Mouse (Mus musculus) heart, embryonic 11.5 days (tissue): ENCODE results near the gene Pak3. TPM values are rescaled to one million over a fixed set of nuclear protein-coding genes. Genes with fewer than 3 reads are reported as not detected.
A peak's percentile ranks its signal among the peaks of the same experiment; 100 is the strongest.

Source experiments
- ATAC-seq: fragments of 200-750 bp; cut with Nextera tagmentation; replicated peaks from 2 replicates; pipeline ENCODE4 v1.8.0; 2017; ENCODE audit warnings: moderate library complexity; ENCODE audit not compliant: insufficient number of reproducible peaks, low FRiP score, low TSS enrichment
- H3K27ac ChIP-seq: fragments of 300-500 bp; sonication (generic); 2 replicates; pipeline ENCODE4 v1.5.1; 2014; ENCODE audit warnings: mild to moderate bottlenecking, low read depth, low read length
- H3K27me3 ChIP-seq: fragments of 300-500 bp; sonication (generic); 2 replicates; pipeline ENCODE4 v1.6.1; 2014; ENCODE audit warnings: mild to moderate bottlenecking, low read length, mixed read lengths; ENCODE audit not compliant: control insufficient read depth, insufficient read depth
- H3K36me3 ChIP-seq: fragments of 300-500 bp; sonication (generic); 2 replicates; pipeline ENCODE4 v1.6.1; 2014; ENCODE audit warnings: mild to moderate bottlenecking, low read length, moderate library complexity, mixed read lengths; ENCODE audit not compliant: control insufficient read depth, insufficient read depth
- H3K4me1 ChIP-seq: fragments of 300-500 bp; sonication (generic); 2 replicates; pipeline ENCODE4 v1.6.1; 2014; ENCODE audit warnings: low read length; ENCODE audit not compliant: control insufficient read depth, insufficient read depth
- H3K4me2 ChIP-seq: fragments of 300-500 bp; sonication (generic); 2 replicates; pipeline ENCODE4 v1.6.1; 2014; ENCODE audit warnings: mild to moderate bottlenecking, moderate library complexity
- H3K4me3 ChIP-seq: fragments of 300-500 bp; sonication (generic); 2 replicates; pipeline ENCODE4 v1.5.1; 2014; ENCODE audit warnings: low read depth, low read length
- H3K9ac ChIP-seq: fragments of 300-500 bp; sonication (generic); 2 replicates; pipeline ENCODE4 v1.6.1; 2014; ENCODE audit warnings: mild to moderate bottlenecking, low read depth, low read length, moderate library complexity
- H3K9me3 ChIP-seq: fragments of 300-500 bp; sonication (generic); replicated peaks from 2 replicates; pipeline ENCODE4 v1.6.1; 2016; ENCODE audit warnings: low read length; ENCODE audit not compliant: control insufficient read depth
- WGBS: fragments of 180-500 bp; shearing (Covaris S2); extraction: QIAGEN DNeasy Blood & Tissue Kit; methylation state at CpG from one replicate; pipeline ENCODE4 v1.1.7; 2014; ENCODE audit not compliant: insufficient replicate concordance; 5-methylcytosine and 5-hydroxymethylcytosine counted together
- polyA plus RNA-seq: library from polyadenylated mRNA; unstranded; fragments of >200 nt; fragmentation: Nextera tagmentation; extraction: Ambion mirVana; gene quantifications from 2 replicates; pipeline ENCODE4 v1.2.1, GENCODE M21; 2014

Gene Pak3
- polyA plus RNA-seq, 1 experiment from 2014 or later: 7.6 TPM

DNA sequence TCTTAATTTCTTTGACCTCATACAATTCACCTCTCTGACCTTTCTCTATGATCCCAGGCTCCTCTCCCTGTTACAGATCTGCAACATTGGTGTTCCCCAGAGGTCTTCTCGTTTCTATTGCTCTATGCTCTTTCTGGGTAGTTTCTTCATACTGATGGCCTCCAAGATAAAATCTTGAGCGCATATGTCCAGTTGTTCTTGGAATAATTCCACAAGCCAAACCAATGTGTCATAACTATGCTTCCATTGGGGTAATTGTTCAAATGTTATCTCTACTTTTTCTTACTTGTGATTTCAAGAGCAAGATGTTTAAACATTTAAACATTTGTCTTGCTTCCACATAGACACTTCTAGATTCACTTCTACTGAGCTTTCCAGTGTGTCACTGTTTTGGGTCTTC is 160.2 kb downstream of the Pak3 start:
- H3K36me3 ChIP-seq: no peaks in the 10 kb centered on the region
- H3K4me1 ChIP-seq: no peaks in the 10 kb centered on the region
- WGBS: 68% methylated on average over 2 of the region's 2 CpGs
- no peak overlapping the region for H3K9ac ChIP-seq
- H3K27ac ChIP-seq: no peak overlapping the region
- H3K4me3 ChIP-seq: no peak overlapping the region
- no peak for ATAC-seq
- no peak overlapping the region for H3K4me2 ChIP-seq
- H3K27me3 ChIP-seq: no peaks in the 10 kb centered on the region
- no peaks in the 10 kb centered on the region for H3K9me3 ChIP-seq

DNA sequence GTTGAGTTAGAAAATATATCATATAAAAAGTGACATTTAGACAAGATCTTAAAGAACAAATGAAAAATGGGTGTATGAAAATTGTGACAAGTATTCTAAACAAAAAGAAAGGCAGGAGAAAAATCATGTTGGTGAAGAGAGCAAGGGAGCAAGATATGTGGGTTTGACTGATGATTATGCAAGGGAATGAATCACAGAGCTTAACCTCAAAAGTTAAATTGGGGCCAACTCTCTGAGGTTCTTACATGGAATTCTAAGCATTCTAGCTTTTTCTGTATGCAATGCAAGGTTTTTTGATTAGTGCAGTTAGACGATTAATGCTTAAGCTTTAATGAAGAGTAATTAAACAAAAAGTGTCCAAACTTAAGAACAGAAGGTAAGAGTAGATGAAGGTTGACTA is 203.9 kb downstream of the Pak3 start:
- Histone ChIP-seq H3K36me3 (no peaks in the 10 kb centered on the region), H3K9me3 (no peaks in the 10 kb centered on the region), H3K27me3 (no peaks in the 10 kb centered on the region), H3K4me1 (no peaks in the 10 kb centered on the region), H3K4me2 (no peak overlapping the region), H3K27ac (no peak overlapping the region), H3K9ac (no peak overlapping the region), H3K4me3 (no peak overlapping the region)
- ATAC-seq: no peak
- 66% methylated on average over 1 of the region's 1 CpGs for WGBS

- ATAC-seq: no peak
- H3K27me3 ChIP-seq: no peaks in the 10 kb centered on the region
- H3K4me1 ChIP-seq: no peaks in the 10 kb centered on the region
- WGBS: 76% methylated on average over 3 of the region's 3 CpGs
- no peaks in the 10 kb centered on the region for H3K9me3 ChIP-seq
- no peak overlapping the region for H3K4me2 ChIP-seq
- no peak overlapping the region for H3K27ac ChIP-seq
- no peak overlapping the region for H3K4me3 ChIP-seq
- H3K9ac ChIP-seq: no peak overlapping the region
- H3K36me3 ChIP-seq: no peaks in the 10 kb centered on the region
These were observed 207.0 kb downstream of the Pak3 start for GRCm38 (mm10) chrX:143725411-143725810.

DNA sequence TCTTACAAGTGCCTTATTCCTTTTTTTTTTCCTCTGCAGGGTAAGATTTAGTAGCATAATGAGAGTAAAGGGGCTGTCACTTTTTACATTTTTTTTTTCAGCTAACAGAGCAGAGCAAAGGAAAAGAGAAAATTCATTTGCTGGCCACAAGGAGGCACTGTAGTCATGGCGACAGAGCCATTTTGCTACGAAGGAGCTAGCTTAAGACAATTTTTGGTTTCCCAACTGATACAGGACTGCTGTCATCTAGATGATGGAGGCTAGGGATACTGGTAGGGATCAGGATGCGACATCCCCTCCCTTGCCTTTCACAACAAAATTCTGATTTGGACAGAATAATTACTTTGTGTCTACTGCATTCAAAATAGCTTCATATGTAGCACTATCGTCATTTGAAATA is 217.6 kb downstream of the Pak3 start:
- no peaks in the 10 kb centered on the region for H3K36me3 ChIP-seq
- no peak for ATAC-seq
- no peak overlapping the region for H3K27ac ChIP-seq

GRCm38 (mm10) chrX:143739171-143739570 is 220.8 kb downstream of the Pak3 start:
- no peaks in the 10 kb centered on the region for H3K9me3 ChIP-seq
- no peaks in the 10 kb centered on the region for H3K27me3 ChIP-seq
- H3K27ac ChIP-seq: no peak overlapping the region
- no peak overlapping the region for H3K4me2 ChIP-seq
- H3K4me1 ChIP-seq: no peaks in the 10 kb centered on the region
- WGBS: 16% methylated on average over 2 of the region's 2 CpGs
- no peak for ATAC-seq
- no peaks in the 10 kb centered on the region for H3K36me3 ChIP-seq
- no peak overlapping the region for H3K4me3 ChIP-seq
- no peak overlapping the region for H3K9ac ChIP-seq

More for the DNA sequence above, 217.6 kb downstream of the Pak3 start:
- Histone ChIP-seq H3K9ac (no peak overlapping the region), H3K27me3 (no peaks in the 10 kb centered on the region), H3K4me3 (no peak overlapping the region), H3K4me1 (no peaks in the 10 kb centered on the region), H3K9me3 (no peaks in the 10 kb centered on the region), H3K4me2 (no peak overlapping the region)
- WGBS: 35% methylated on average over 4 of the region's 4 CpGs

DNA sequence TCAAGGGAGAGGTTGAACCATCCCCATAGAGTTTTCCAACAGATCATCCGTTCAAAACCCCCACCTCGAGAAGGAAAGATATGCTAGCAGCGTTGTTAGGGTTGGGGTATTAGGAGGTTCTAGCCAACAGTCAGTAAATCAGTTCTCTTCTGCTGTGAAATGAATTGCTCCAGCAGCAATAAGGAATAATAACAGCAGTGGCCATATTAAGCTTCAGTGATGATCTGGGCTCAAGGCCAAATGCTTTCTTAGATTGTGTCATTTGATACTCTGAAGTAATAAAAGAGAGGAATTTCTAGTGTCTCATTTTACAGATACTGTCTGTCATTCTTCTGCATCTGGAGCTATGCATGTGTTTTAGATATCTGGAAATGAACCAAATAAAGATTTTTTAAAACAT is 244.2 kb downstream of the Pak3 start:
- no peak overlapping the region for H3K4me2 ChIP-seq
- H3K27me3 ChIP-seq: no peaks in the 10 kb centered on the region
- H3K36me3 ChIP-seq: no peaks in the 10 kb centered on the region
- no peak for ATAC-seq
- no peak overlapping the region for H3K4me3 ChIP-seq
- H3K27ac ChIP-seq: no peak overlapping the region
- H3K9ac ChIP-seq: no peak overlapping the region
- no peaks in the 10 kb centered on the region for H3K4me1 ChIP-seq
- H3K9me3 ChIP-seq: no peaks in the 10 kb centered on the region
- WGBS: 77% methylated on average over 3 of the region's 3 CpGs

GRCm38 (mm10) chrX:143815948-143816347 is 297.6 kb downstream of the Pak3 start:
- no peaks in the 10 kb centered on the region for H3K27me3 ChIP-seq
- no peak overlapping the region for H3K27ac ChIP-seq
- no peak overlapping the region for H3K9ac ChIP-seq
- no peak for ATAC-seq
- WGBS: 71% methylated on average over 1 of the region's 1 CpGs
- no peaks in the 10 kb centered on the region for H3K9me3 ChIP-seq
- H3K4me2 ChIP-seq: no peak overlapping the region
- no peaks in the 10 kb centered on the region for H3K36me3 ChIP-seq
- H3K4me3 ChIP-seq: no peak overlapping the region
- no peaks in the 10 kb centered on the region for H3K4me1 ChIP-seq

DNA sequence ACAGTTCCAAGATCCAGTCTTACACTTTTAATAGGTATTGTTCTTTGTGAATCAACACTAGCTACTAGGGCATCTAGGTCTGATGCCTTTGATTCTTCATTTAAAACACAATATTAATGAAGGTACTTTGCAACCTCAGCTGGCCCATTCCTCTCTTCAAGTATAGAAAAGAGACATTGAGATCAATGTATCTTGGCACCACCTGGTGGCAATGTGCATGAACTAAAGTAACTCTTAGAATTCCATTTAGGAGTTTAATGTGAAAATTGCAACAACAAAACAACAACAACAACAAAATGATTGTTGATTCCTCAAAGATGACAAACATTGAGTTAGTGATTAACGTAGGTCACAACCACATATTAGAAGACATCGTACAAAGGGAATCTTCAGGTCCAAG is 300.6 kb downstream of the Pak3 start:
- H3K9ac ChIP-seq: no peak overlapping the region
- H3K27me3 ChIP-seq: no peaks in the 10 kb centered on the region
- H3K4me1 ChIP-seq: no peaks in the 10 kb centered on the region
- no peak overlapping the region for H3K4me2 ChIP-seq
- no peaks in the 10 kb centered on the region for H3K36me3 ChIP-seq
- H3K27ac ChIP-seq: no peak overlapping the region
- H3K9me3 ChIP-seq: no peaks in the 10 kb centered on the region
- no peak for ATAC-seq
- H3K4me3 ChIP-seq: no peak overlapping the region
- WGBS: 84% methylated on average over 2 of the region's 2 CpGs

DNA sequence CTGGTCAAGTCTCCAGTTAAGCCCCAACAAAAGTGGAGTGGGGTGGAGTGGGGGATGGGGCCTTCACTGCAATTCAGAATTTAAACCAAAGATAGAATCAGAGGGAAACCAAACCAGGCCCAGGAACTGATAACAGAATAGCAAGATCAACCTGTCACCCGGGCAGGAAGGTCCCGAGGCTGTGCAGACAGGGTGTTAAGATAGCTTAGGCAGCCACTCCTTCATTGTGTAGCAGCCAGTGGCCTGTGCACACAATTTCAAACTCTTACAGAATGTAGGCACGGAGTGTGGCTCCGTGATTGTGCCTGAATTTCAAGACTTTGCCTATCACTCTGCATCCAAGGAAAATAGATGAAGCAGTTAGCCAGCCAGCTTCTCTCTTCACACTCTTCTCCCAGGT is 308.1 kb downstream of the Pak3 start:
- H3K27me3 ChIP-seq: no peaks in the 10 kb centered on the region
- H3K4me1 ChIP-seq: no peaks in the 10 kb centered on the region
- peak overlapping the region; percentile 54; the same call in 1 of the 2 replicates for H3K27ac ChIP-seq
- H3K4me2 ChIP-seq: peak overlapping the region; percentile 56
- peak overlapping the region; percentile 40 for H3K9ac ChIP-seq
- WGBS: 30% methylated on average over 4 of the region's 4 CpGs
- no peaks in the 10 kb centered on the region for H3K36me3 ChIP-seq
- ATAC-seq: 0 out of 2 replicates have a peak, but pooled peaks have one; percentile 35
- no peaks in the 10 kb centered on the region for H3K9me3 ChIP-seq
- H3K4me3 ChIP-seq: peak overlapping the region; percentile 40
